ENCODE assay signal across 10 mouse cellular contexts in the genomic region with DNA sequence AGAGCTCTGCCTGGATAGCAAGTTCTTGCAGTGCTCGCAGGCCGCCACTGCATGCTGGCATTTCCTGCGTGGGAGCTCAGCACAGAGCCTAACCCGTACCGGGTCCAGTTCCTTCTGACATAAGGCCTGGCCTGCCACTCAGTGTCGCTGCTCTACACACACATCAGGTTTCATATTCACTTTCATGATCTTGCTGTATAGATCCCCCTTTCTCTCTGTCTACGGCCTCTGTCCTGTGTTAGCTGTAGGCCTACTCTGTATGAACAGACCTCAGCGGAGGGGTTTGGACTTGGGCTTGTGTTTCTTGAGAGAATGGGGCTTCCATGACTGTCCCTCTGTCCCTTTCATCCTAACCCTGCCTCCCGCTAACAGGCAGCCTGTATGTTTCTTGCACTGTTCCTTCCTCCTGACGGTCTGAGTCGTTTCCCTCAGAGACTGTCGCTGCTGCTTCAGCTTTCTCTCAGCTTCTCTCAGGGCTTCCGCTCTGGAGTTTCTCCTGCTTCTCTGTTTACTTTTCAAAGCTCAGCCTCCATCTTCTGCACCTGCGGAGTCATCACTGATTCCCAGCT.
DNase-seq lines count a peak whose midpoint lies in the region; ATAC-seq and TF ChIP-seq lines count a peak whose summit lies in the region.
"Had no signal": no experiment of that assay in that cellular context is flagged by ENCODE, and none has a peak within 500 bp of the region (broad histone marks: within the 10 kb centered on the region; RNA-seq: fewer than 3 reads in every experiment).

No protein-coding gene starts in this region.

- H3K4me3 ChIP-seq in lung, adult 2 months (replicated peaks; ENCODE audit: extremely low read depth, low read depth, low read length): no peak overlapping the region
- no peak overlapping the region for H3K4me3 ChIP-seq in lung, postnatal 0 days (ENCODE audit: low read depth, low read length)
- H3K4me3 ChIP-seq in liver, embryonic 15.5 days (replicated peaks): no peak overlapping the region
- H3K4me3 ChIP-seq in hindbrain, postnatal 0 days (ENCODE audit: low read length): no peak overlapping the region
- H3K4me3 ChIP-seq: limb, embryonic 12.5 days had no signal

- TF ChIP-seq POLR2A in lung, adult 2 months (IDR thresholded peaks at IDR 0.05; ENCODE audit: borderline replicate concordance, extremely low read depth, low read depth, low read length): no peak

- no peak for DNase-seq in lung, adult 2 months
- no peak for DNase-seq in lung, postnatal 0 days (ENCODE audit: low spot score)
- peak; percentile 13 for DNase-seq in skeletal muscle tissue, adult 2 months (ENCODE audit: low read depth, low spot score)
- DNase-seq in urinary bladder, adult 18-20 months (ENCODE audit: low spot score in 2 of 2): no peak
- DNase-seq in hindbrain, postnatal 0 days (ENCODE audit: low spot score): no peak
- DNase-seq in c-Kit-positive CD71-positive TER-119-positive erythroid progenitor cells, embryonic 14.5 days (ENCODE audit: low spot score): no peak
- DNase-seq: cerebellum, postnatal 10 days had no signal

- peaks cover 3% of the 10 kb centered on the region; the same call in 1 of the 2 replicates for H3K4me1 ChIP-seq in lung, adult 2 months (ENCODE audit: control insufficient read depth, insufficient read depth, low read length)
- H3K4me1 ChIP-seq in lung, postnatal 0 days (ENCODE audit: insufficient read depth, low read depth, low read length): no peaks in the 10 kb centered on the region
- peaks cover 4% of the 10 kb centered on the region; the same call in 1 of the 2 replicates for H3K4me1 ChIP-seq in liver, embryonic 15.5 days (replicated peaks)
- H3K4me1 ChIP-seq in hindbrain, postnatal 0 days (ENCODE audit: insufficient read depth, low read length): no peaks in the 10 kb centered on the region
- H3K4me1 ChIP-seq: limb, embryonic 12.5 days had no signal

- no peak overlapping the region for H3K4me2 ChIP-seq in lung, postnatal 0 days (replicated peaks; ENCODE audit: low read depth, low read length)
- peak overlapping the region; percentile 33 for H3K4me2 ChIP-seq in liver, embryonic 15.5 days
- no peak overlapping the region for H3K4me2 ChIP-seq in hindbrain, postnatal 0 days (ENCODE audit: low read depth, low read length)
- H3K4me2 ChIP-seq: limb, embryonic 12.5 days had no signal

- H3K9me3 ChIP-seq in lung, postnatal 0 days (ENCODE audit: low read length): no peaks in the 10 kb centered on the region
- H3K9me3 ChIP-seq in liver, embryonic 15.5 days (replicated peaks): no peaks in the 10 kb centered on the region
- no peaks in the 10 kb centered on the region for H3K9me3 ChIP-seq in hindbrain, postnatal 0 days (ENCODE audit: low read length)
- H3K9me3 ChIP-seq: limb, embryonic 12.5 days had no signal

- no peak for TF ChIP-seq EP300 in lung, postnatal 0 days (IDR thresholded peaks at IDR 0.05)

- no peak overlapping the region for H3K27ac ChIP-seq in lung, postnatal 0 days (ENCODE audit: low read length)
- peak overlapping the region; percentile 48; the same call in 1 of the 2 replicates for H3K27ac ChIP-seq in liver, embryonic 15.5 days (replicated peaks)
- H3K27ac ChIP-seq in hindbrain, postnatal 0 days: no peak overlapping the region
- H3K27ac ChIP-seq: limb, embryonic 12.5 days had no signal

- ATAC-seq in lung, postnatal 0 days: no peak; the same call in 1 of the 2 replicates
- ATAC-seq in liver, embryonic 15.5 days (ENCODE audit: insufficient read depth): no peak
- no peak; the same call in 1 of the 2 replicates for ATAC-seq in hindbrain, postnatal 0 days
- no peak for ATAC-seq in frontal cortex, adult (ENCODE audit: low TSS enrichment)

- 46% methylated on average over 14 of the region's 14 CpGs for WGBS in lung, adult 2 months
- WGBS in lung, postnatal 0 days: 49% methylated on average over 14 of the region's 14 CpGs
- WGBS in liver, embryonic 15.5 days (ENCODE audit: insufficient replicate concordance): 34% methylated on average over 14 of the region's 14 CpGs
- WGBS in hindbrain, postnatal 0 days: 70% methylated on average over 14 of the region's 14 CpGs

- H3K27me3 ChIP-seq in lung, postnatal 0 days (replicated peaks; ENCODE audit: insufficient read depth, low read length): no peaks in the 10 kb centered on the region
- H3K27me3 ChIP-seq in liver, embryonic 15.5 days: no peaks in the 10 kb centered on the region
- H3K27me3 ChIP-seq in hindbrain, postnatal 0 days (ENCODE audit: insufficient read depth, low read length): no peaks in the 10 kb centered on the region
- H3K27me3 ChIP-seq: limb, embryonic 12.5 days had no signal

- H3K9ac ChIP-seq in lung, postnatal 0 days (replicated peaks; ENCODE audit: low read depth): no peak overlapping the region
- H3K9ac ChIP-seq in liver, embryonic 15.5 days: no peak overlapping the region
- H3K9ac ChIP-seq in hindbrain, postnatal 0 days (replicated peaks; ENCODE audit: low read length): no peak overlapping the region
- H3K9ac ChIP-seq: limb, embryonic 12.5 days had no signal

- TF ChIP-seq CTCF in lung, adult 2 months (IDR thresholded peaks at IDR 0.05; ENCODE audit: insufficient read depth, low read length): 0 out of 2 replicates have a peak, but pooled peaks have one; percentile 3
- no peak for TF ChIP-seq CTCF in lung, postnatal 0 days (IDR thresholded peaks at IDR 0.05)
- TF ChIP-seq CTCF in hindbrain, postnatal 0 days (IDR thresholded peaks at IDR 0.05; ENCODE audit: low read depth): no peak

- H3K36me3 ChIP-seq in lung, postnatal 0 days (ENCODE audit: insufficient read depth, low read length): no peaks in the 10 kb centered on the region
- H3K36me3 ChIP-seq in liver, embryonic 15.5 days (replicated peaks): no peaks in the 10 kb centered on the region
- peaks cover 8% of the 10 kb centered on the region; the same call in 1 of the 2 replicates for H3K36me3 ChIP-seq in hindbrain, postnatal 0 days (ENCODE audit: insufficient read depth, low read length)
- H3K36me3 ChIP-seq: limb, embryonic 12.5 days had no signal
